Mouse (Mus musculus): Measurements from ENCODE around the gene Vmn1r9. TPM values are rescaled to one million over a fixed set of nuclear protein-coding genes. Genes with fewer than 3 reads are reported as not detected.

Gene Vmn1r9
- polyA plus RNA-seq (2012; rRNA removed) = not detected in 2 replicates

GRCm38 (mm10) chr6:57066487-57066886, at the start of gene Vmn1r9:
Gene Vmn1r9, plus strand, starts transcription at chr6:57066787.

DNA sequence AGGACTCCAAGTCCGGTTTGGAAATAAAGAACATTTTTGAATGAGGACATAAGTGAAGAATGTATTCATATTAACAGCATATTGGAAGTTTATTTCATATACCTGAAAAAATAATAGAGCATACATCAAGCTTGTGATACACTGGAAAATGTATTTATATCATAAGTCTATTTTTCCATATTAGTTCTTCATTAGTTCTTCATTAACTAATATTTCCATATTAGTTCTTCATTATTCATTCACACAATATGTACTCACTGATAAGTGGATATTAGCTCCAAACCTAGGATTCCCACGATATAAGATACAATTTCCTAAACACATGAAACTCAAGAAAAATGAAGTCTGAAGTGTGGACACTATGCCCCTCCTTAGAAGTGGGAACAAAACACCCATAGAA, 41.4 kb upstream of the Vmn1r9 start, which contains the start of gene Vmn1r7:
Gene Vmn1r7 (minus strand): TSS at position 101 of the 400 bp plus-strand sequence.

DNA sequence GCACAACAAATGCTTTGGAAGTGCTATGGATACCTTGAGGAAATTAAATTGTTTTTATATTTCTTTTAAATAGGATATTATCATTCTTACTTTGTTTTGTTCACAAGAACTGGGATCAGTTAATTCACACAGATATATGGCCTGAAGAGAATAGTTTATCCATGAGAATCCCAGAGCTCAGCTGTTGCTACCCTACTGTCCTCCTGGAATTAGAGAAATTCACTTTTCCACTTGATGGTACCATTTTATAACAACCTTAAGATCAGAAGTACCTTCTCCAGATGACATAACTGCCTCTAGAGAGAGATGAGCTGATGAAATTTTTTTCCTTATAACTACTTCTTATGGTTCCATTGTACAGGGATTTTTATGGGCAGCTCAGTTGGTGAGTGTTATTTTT, 34.6 kb upstream of the Vmn1r9 start, which contains the start of gene Vmn1r8:
Gene Vmn1r8 (plus strand): TSS at position 301 of the 400 bp plus-strand sequence.

GRCm38 (mm10) chr6:57109154-57109553, 42.6 kb downstream of the Vmn1r9 start, which contains the start of gene Vmn1r10:
Gene Vmn1r10, plus strand, starts transcription at chr6:57109454.

Other genes starting within 250 kb of the Vmn1r9 start
- 16.3 and 17.0 TPM in 2 replicates for gene Fkbp9, start 234.7 kb upstream of the Vmn1r9 start, polyA plus RNA-seq (2012; rRNA removed)
- gene Nt5c3, start 142.9 kb upstream of the Vmn1r9 start, polyA plus RNA-seq (2012; rRNA removed) = 82.1 and 107 TPM in 2 replicates
- 0.14 and 0.15 TPM in 2 replicates for gene Vmn1r4, start 142.8 kb upstream of the Vmn1r9 start, polyA plus RNA-seq (2012; rRNA removed)
- gene Vmn1r5, start 96.5 kb upstream of the Vmn1r9 start, polyA plus RNA-seq (2012; rRNA removed) = not detected in 2 replicates
- gene Vmn1r6, start 69.5 kb upstream of the Vmn1r9 start, polyA plus RNA-seq (2012; rRNA removed) = not detected in 2 replicates
- gene Vmn1r7, start 41.5 kb upstream of the Vmn1r9 start, polyA plus RNA-seq (2012; rRNA removed) = not detected in 2 replicates
- gene Vmn1r8, start 34.5 kb upstream of the Vmn1r9 start, polyA plus RNA-seq (2012; rRNA removed) = not detected in 2 replicates
- gene Vmn1r10, start 42.7 kb downstream of the Vmn1r9 start, polyA plus RNA-seq (2012; rRNA removed) = not detected in 2 replicates
- not detected in 2 replicates for gene Vmn1r11, start 66.7 kb downstream of the Vmn1r9 start, polyA plus RNA-seq (2012; rRNA removed)
- gene Vmn1r12, start 90.1 kb downstream of the Vmn1r9 start, polyA plus RNA-seq (2012; rRNA removed) = not detected in 2 replicates
- not detected in 2 replicates for gene Vmn1r13, start 136.5 kb downstream of the Vmn1r9 start, polyA plus RNA-seq (2012; rRNA removed)
- gene Vmn1r14, start 164.9 kb downstream of the Vmn1r9 start, polyA plus RNA-seq (2012; rRNA removed) = not detected in 2 replicates
- not detected in 2 replicates for gene Vmn1r15, start 191.2 kb downstream of the Vmn1r9 start, polyA plus RNA-seq (2012; rRNA removed)

Measured in liver, embryonic 14 days (tissue).